Comparison of ENCODE assay signal across 16 mouse cellular contexts in the genomic region with DNA sequence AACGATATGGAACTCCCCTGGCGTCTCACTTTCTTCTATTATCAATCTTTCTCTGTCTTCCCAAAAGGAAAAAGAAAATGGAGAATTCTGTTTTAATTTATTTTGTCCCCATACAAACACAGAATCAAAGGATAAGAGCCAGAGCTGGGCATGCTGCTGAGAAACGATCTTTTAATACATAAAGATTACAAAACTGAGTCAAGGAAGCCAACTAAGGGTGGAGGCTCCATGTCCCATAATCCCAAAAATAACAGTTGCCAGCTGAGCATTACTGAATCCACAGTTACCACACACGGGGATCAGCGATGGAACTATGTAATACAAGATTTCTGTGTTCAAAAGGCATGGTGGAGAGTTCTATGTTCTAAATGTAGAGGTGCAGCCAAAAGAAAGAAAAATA.
"Had no signal": no experiment of that assay in that cellular context is flagged by ENCODE, and none has a peak within 500 bp of the region (broad histone marks: within the 10 kb centered on the region; RNA-seq: fewer than 3 reads in every experiment).

No protein-coding gene starts in this region.

- H3K9me3 ChIP-seq: neural tube, embryonic 13.5 days; neural tube, embryonic 15.5 days; stomach, embryonic 15.5 days had no signal

- H3K4me3 ChIP-seq: neural tube, embryonic 13.5 days; neural tube, embryonic 15.5 days; stomach, embryonic 15.5 days had no signal

- H3K4me2 ChIP-seq: neural tube, embryonic 13.5 days; neural tube, embryonic 15.5 days; stomach, embryonic 15.5 days had no signal

- H3K27me3 ChIP-seq: neural tube, embryonic 13.5 days; neural tube, embryonic 15.5 days; stomach, embryonic 15.5 days had no signal

- H3K27ac ChIP-seq: neural tube, embryonic 13.5 days; neural tube, embryonic 15.5 days; stomach, embryonic 15.5 days; stomach, postnatal 0 days had no signal

- H3K36me3 ChIP-seq: neural tube, embryonic 13.5 days; neural tube, embryonic 15.5 days; stomach, embryonic 15.5 days had no signal

- H3K9ac ChIP-seq: neural tube, embryonic 13.5 days; neural tube, embryonic 15.5 days; stomach, embryonic 15.5 days had no signal

- H3K4me1 ChIP-seq: neural tube, embryonic 13.5 days; neural tube, embryonic 15.5 days; stomach, embryonic 15.5 days had no signal

- DNase-seq: retina, postnatal 1 day; right cerebral cortex, adult 18-20 months; right cerebral cortex, postnatal 14 days; right cerebral cortex, postnatal 25 days; right cerebral cortex, postnatal 4 days; spleen, adult 18-20 months; thymus, adult 18-20 months; thymus, adult 2 months; thymus, postnatal 14 days; thymus, postnatal 25 days; thymus, postnatal 36 days; thymus, postnatal 4 days had no signal
